Comparison of ENCODE assay signal across 18 mouse cellular contexts in the genomic region with DNA sequence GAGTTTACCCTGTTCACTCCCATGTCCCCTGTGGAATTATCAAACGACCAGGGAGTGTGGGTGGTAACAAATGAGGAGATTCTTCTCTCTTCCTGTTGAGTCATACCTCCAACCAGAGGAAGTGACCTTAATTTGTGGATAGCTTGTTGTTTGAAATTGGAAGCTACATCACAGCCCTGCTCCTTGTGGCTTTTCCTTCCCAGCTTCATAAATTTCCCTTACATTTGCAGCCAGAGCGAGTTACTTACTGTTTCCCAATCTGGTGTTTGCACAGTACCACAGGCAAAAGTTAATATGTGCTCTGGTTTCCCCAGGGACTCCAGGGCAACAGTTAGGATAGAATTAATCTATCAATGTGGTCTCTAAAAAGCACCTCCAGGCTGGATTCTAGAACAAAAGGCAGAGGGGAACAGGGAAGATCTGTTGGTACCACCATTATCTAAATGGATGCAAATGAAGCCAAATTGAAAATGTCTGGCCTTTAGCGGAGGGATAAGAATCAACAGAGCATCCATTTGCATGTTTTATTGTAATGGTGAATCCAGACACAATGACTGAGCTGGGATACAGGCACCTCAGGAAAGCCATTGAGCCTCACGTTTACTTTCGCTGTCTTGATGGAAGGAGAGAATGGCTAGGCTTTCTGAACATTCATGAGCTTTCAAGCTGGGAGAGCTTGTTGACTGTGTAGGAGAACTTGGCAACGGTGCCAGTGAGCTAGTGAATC.
DNase-seq lines count a peak whose midpoint lies in the region; ATAC-seq and TF ChIP-seq lines count a peak whose summit lies in the region.
"Had no signal": no experiment of that assay in that cellular context is flagged by ENCODE, and none has a peak within 500 bp of the region (broad histone marks: within the 10 kb centered on the region; RNA-seq: fewer than 3 reads in every experiment).

No protein-coding gene starts in this region.

- no peak overlapping the region for H3K4me2 ChIP-seq in embryonic facial prominence, embryonic 14.5 days (ENCODE audit: low read depth, low read length)
- H3K4me2 ChIP-seq in lung, embryonic 14.5 days = no peak overlapping the region
- H3K4me2 ChIP-seq in neural tube, embryonic 13.5 days = no peak overlapping the region
- H3K4me2 ChIP-seq: forebrain, embryonic 12.5 days; heart, embryonic 15.5 days; hindbrain, embryonic 15.5 days; limb, embryonic 15.5 days had no signal

- no peak overlapping the region for H3K4me3 ChIP-seq in embryonic facial prominence, embryonic 14.5 days (ENCODE audit: low read depth, low read length)
- H3K4me3 ChIP-seq in embryonic facial prominence, embryonic 10.5 days = no peak overlapping the region
- H3K4me3 ChIP-seq in lung, embryonic 14.5 days (ENCODE audit: low read depth, low read length) = no peak overlapping the region
- no peak overlapping the region for H3K4me3 ChIP-seq in neural tube, embryonic 13.5 days
- H3K4me3 ChIP-seq: forebrain, embryonic 12.5 days; heart, embryonic 15.5 days; hindbrain, embryonic 15.5 days; limb, embryonic 15.5 days had no signal

- H3K9me3 ChIP-seq in embryonic facial prominence, embryonic 14.5 days (ENCODE audit: control insufficient read depth, low read length) = no peaks in the 10 kb centered on the region
- no peaks in the 10 kb centered on the region for H3K9me3 ChIP-seq in embryonic facial prominence, embryonic 10.5 days
- H3K9me3 ChIP-seq in lung, embryonic 14.5 days (ENCODE audit: low read depth, low read length) = no peaks in the 10 kb centered on the region
- no peaks in the 10 kb centered on the region for H3K9me3 ChIP-seq in neural tube, embryonic 13.5 days
- H3K9me3 ChIP-seq: forebrain, embryonic 12.5 days; heart, embryonic 15.5 days; hindbrain, embryonic 15.5 days; limb, embryonic 15.5 days had no signal

- no peaks in the 10 kb centered on the region for H3K27me3 ChIP-seq in embryonic facial prominence, embryonic 14.5 days (replicated peaks; ENCODE audit: control insufficient read depth, insufficient read depth, low read length)
- no peaks in the 10 kb centered on the region for H3K27me3 ChIP-seq in embryonic facial prominence, embryonic 10.5 days (replicated peaks; ENCODE audit: low read depth, poor library complexity, severe bottlenecking)
- no peaks in the 10 kb centered on the region for H3K27me3 ChIP-seq in lung, embryonic 14.5 days (ENCODE audit: insufficient read depth, low read length)
- no peaks in the 10 kb centered on the region for H3K27me3 ChIP-seq in neural tube, embryonic 13.5 days
- H3K27me3 ChIP-seq: forebrain, embryonic 12.5 days; heart, embryonic 15.5 days; hindbrain, embryonic 15.5 days; limb, embryonic 15.5 days had no signal

- peak; percentile 15 for DNase-seq in embryonic facial prominence, embryonic 14.5 days (ENCODE audit: low spot score)
- DNase-seq in embryonic facial prominence, embryonic 10.5 days (ENCODE audit: low spot score) = no peak
- DNase-seq in lung, embryonic 14.5 days = peak; percentile 24
- no peak for DNase-seq in lung, postnatal 10 days
- peak; percentile 61 for DNase-seq in ES-CJ7 (ENCODE audit: low read depth, low spot score)
- DNase-seq in heart, postnatal 4 days = no peak
- DNase-seq: B cell, adult 2 months; cerebellum, adult 2 months; kidney, adult 2 months; kidney, postnatal 4 days; liver, postnatal 0 days; thymus, postnatal 36 days had no signal

- ATAC-seq in embryonic facial prominence, embryonic 14.5 days (ENCODE audit: low read depth) = no peak
- no peak for ATAC-seq in lung, embryonic 14.5 days (ENCODE audit: insufficient read depth)
- peak; percentile 50; the same call in 1 of the 2 replicates for ATAC-seq in neural tube, embryonic 13.5 days (ENCODE audit: low read depth)
- ATAC-seq: activated CD4-positive, CD25-positive, alpha-beta regulatory T cell, adult 4 months; liver, postnatal 0 days had no signal

- no peak for TF ChIP-seq CTCF in lung, embryonic 14.5 days (IDR thresholded peaks at IDR 0.05; ENCODE audit: low read depth)

- H3K9ac ChIP-seq in embryonic facial prominence, embryonic 14.5 days (ENCODE audit: low read depth, low read length) = no peak overlapping the region
- H3K9ac ChIP-seq in lung, embryonic 14.5 days = no peak overlapping the region
- no peak overlapping the region for H3K9ac ChIP-seq in neural tube, embryonic 13.5 days
- H3K9ac ChIP-seq: forebrain, embryonic 12.5 days; heart, embryonic 15.5 days; hindbrain, embryonic 15.5 days; limb, embryonic 15.5 days; liver, postnatal 0 days had no signal

- H3K27ac ChIP-seq in embryonic facial prominence, embryonic 14.5 days (replicated peaks; ENCODE audit: low read depth, low read length) = no peak overlapping the region
- H3K27ac ChIP-seq in embryonic facial prominence, embryonic 10.5 days (replicated peaks) = no peak overlapping the region
- no peak overlapping the region for H3K27ac ChIP-seq in lung, embryonic 14.5 days (ENCODE audit: low read depth)
- peak overlapping the region; percentile 39; the same call in 1 of the 2 replicates for H3K27ac ChIP-seq in neural tube, embryonic 13.5 days (replicated peaks)
- H3K27ac ChIP-seq: forebrain, embryonic 12.5 days; heart, embryonic 15.5 days; hindbrain, embryonic 15.5 days; limb, embryonic 15.5 days had no signal

- no peaks in the 10 kb centered on the region for H3K4me1 ChIP-seq in embryonic facial prominence, embryonic 14.5 days (ENCODE audit: control insufficient read depth, insufficient read depth, low read length)
- 0 out of 2 replicates have a peak, but pooled peaks cover 4% of the 10 kb centered on the region for H3K4me1 ChIP-seq in embryonic facial prominence, embryonic 10.5 days
- H3K4me1 ChIP-seq in lung, embryonic 14.5 days (ENCODE audit: insufficient read depth) = no peaks in the 10 kb centered on the region
- peaks cover 13% of the 10 kb centered on the region for H3K4me1 ChIP-seq in neural tube, embryonic 13.5 days (replicated peaks)
- H3K4me1 ChIP-seq: heart, embryonic 15.5 days; hindbrain, embryonic 15.5 days; limb, embryonic 15.5 days had no signal

- 45% methylated on average over 6 of the region's 6 CpGs for WGBS in embryonic facial prominence, embryonic 14.5 days
- WGBS in embryonic facial prominence, embryonic 10.5 days = 46% methylated on average over 6 of the region's 6 CpGs
- 45% methylated on average over 6 of the region's 6 CpGs for WGBS in lung, embryonic 14.5 days
- 15% methylated on average over 6 of the region's 6 CpGs for WGBS in neural tube, embryonic 13.5 days

- no peaks in the 10 kb centered on the region for H3K36me3 ChIP-seq in embryonic facial prominence, embryonic 14.5 days (ENCODE audit: control insufficient read depth, insufficient read depth, low read length)
- no peaks in the 10 kb centered on the region for H3K36me3 ChIP-seq in embryonic facial prominence, embryonic 10.5 days (replicated peaks)
- H3K36me3 ChIP-seq in lung, embryonic 14.5 days (ENCODE audit: insufficient read depth) = no peaks in the 10 kb centered on the region
- no peaks in the 10 kb centered on the region for H3K36me3 ChIP-seq in neural tube, embryonic 13.5 days
- H3K36me3 ChIP-seq: forebrain, embryonic 12.5 days; heart, embryonic 15.5 days; hindbrain, embryonic 15.5 days; limb, embryonic 15.5 days had no signal

Comparison
In these comparisons a context has a peak if more than half of its experiments do, and no peak if none do; other contexts are left out.
1. DNase-seq: peak in embryonic facial prominence, embryonic 14.5 days (single experiment), lung, embryonic 14.5 days (single experiment) and ES-CJ7 (single experiment); none in embryonic facial prominence, embryonic 10.5 days (single experiment), lung, postnatal 10 days (single experiment) and heart, postnatal 4 days (single experiment).